Mouse (Mus musculus) intestine, embryonic 14.5 days (tissue): ENCODE data around the gene Pygo1. TPM values are rescaled to one million over a fixed set of nuclear protein-coding genes. Genes with fewer than 3 reads are reported as not detected.
A peak's percentile ranks its signal among the peaks of the same experiment; 100 is the strongest.

Experiments
- ATAC-seq: fragments of 200-750 bp; cut with Nextera tagmentation; replicated peaks from 2 replicates; pipeline ENCODE4 v1.8.0; 2017; ENCODE audit warnings: low read depth, moderate number of reproducible peaks, moderate TSS enrichment, moderate library complexity; ENCODE audit not compliant: low FRiP score, low TSS enrichment
- DNase-seq: peaks from one replicate; pipeline ENCODE4 v3.0.0-alpha.2; 2018; ENCODE audit warnings: low spot score
- H3K27ac ChIP-seq: fragments of 300-500 bp; sonication (generic); 2 replicates; pipeline ENCODE4 v1.5.1; 2014; ENCODE audit warnings: low read depth, mild to moderate bottlenecking, control low read depth
- H3K27me3 ChIP-seq: fragments of 300-500 bp; sonication (generic); replicated peaks from 2 replicates; pipeline ENCODE4 v1.6.1; 2014; ENCODE audit warnings: low read length, control low read depth; ENCODE audit not compliant: control insufficient read depth, insufficient read depth
- H3K36me3 ChIP-seq: fragments of 300-500 bp; sonication (generic); 2 replicates; pipeline ENCODE4 v1.6.1; 2014; ENCODE audit warnings: low read length, control low read depth; ENCODE audit not compliant: control insufficient read depth, insufficient read depth
- H3K4me1 ChIP-seq: fragments of 300-500 bp; sonication (generic); replicated peaks from 2 replicates; pipeline ENCODE4 v1.6.1; 2014; ENCODE audit warnings: low read length, control low read depth, mixed read lengths; ENCODE audit not compliant: control insufficient read depth, insufficient read depth
- H3K4me2 ChIP-seq: fragments of 300-500 bp; sonication (generic); 2 replicates; pipeline ENCODE4 v1.6.1; 2014; ENCODE audit warnings: low read length
- H3K4me3 ChIP-seq: fragments of 300-500 bp; sonication (generic); 2 replicates; pipeline ENCODE4 v1.5.1; 2014; ENCODE audit warnings: low read depth, low read length, control low read depth, mixed read lengths
- H3K9ac ChIP-seq: fragments of 300-500 bp; sonication (generic); 2 replicates; pipeline ENCODE4 v1.6.1; 2014; ENCODE audit warnings: mild to moderate bottlenecking, low read length
- H3K9me3 ChIP-seq: fragments of 300-500 bp; sonication (generic); 2 replicates; pipeline ENCODE4 v1.6.1; 2016; ENCODE audit warnings: low read length, control low read depth; ENCODE audit not compliant: control insufficient read depth
- WGBS: fragments of 180-500 bp; shearing (Covaris S2); extraction: QIAGEN DNeasy Blood & Tissue Kit; methylation state at CpG from one replicate; pipeline ENCODE4 v1.1.7; 2014; 5-methylcytosine and 5-hydroxymethylcytosine counted together
- polyA plus RNA-seq: library from polyadenylated mRNA; unstranded; fragments of >200 nt; fragmentation: Nextera tagmentation; extraction: Ambion mirVana; gene quantifications from 2 replicates; pipeline ENCODE4 v1.2.1, GENCODE M21; 2014

Gene Pygo1
- polyA plus RNA-seq, 1 experiment from 2014 or later: 4.6 TPM

- DNase-seq: no peak
- WGBS: 71% methylated on average over 7 of the region's 7 CpGs
- ATAC-seq: no peak
These were observed 9.7 kb upstream of the Pygo1 start for GRCm38 (mm10) chr9:72915728-72916127.

GRCm38 (mm10) chr9:72923068-72923467, 2.4 kb upstream of the Pygo1 start:
- DNase-seq (no peak), ATAC-seq (no peak)
- H3K4me2 ChIP-seq: no peak overlapping the region
- 0 out of 2 replicates have a peak, but pooled peaks cover 3% of the 10 kb centered on the region for H3K36me3 ChIP-seq
- no peak overlapping the region for H3K27ac ChIP-seq
- peaks cover 8% of the 10 kb centered on the region for H3K4me1 ChIP-seq
- no peak overlapping the region for H3K9ac ChIP-seq
- H3K9me3 ChIP-seq: no peaks in the 10 kb centered on the region
- 89% methylated on average over 3 of the region's 3 CpGs for WGBS
- no peaks in the 10 kb centered on the region for H3K27me3 ChIP-seq
- no peak overlapping the region for H3K4me3 ChIP-seq

More at GRCm38 (mm10) chr9:72915728-72916127, 9.7 kb upstream of the Pygo1 start:
- no peaks in the 10 kb centered on the region for H3K4me1 ChIP-seq
- no peaks in the 10 kb centered on the region; the same call in 1 of the 2 replicates for H3K36me3 ChIP-seq
- H3K27ac ChIP-seq: no peak overlapping the region
- H3K27me3 ChIP-seq: no peaks in the 10 kb centered on the region
- no peak overlapping the region for H3K4me2 ChIP-seq
- H3K9me3 ChIP-seq: no peaks in the 10 kb centered on the region
- H3K9ac ChIP-seq: no peak overlapping the region
- no peak overlapping the region for H3K4me3 ChIP-seq

GRCm38 (mm10) chr9:72925935-72926258, 452 bp downstream of the Pygo1 start:
- Histone ChIP-seq H3K4me1 (peaks cover 8% of the 10 kb centered on the region), H3K36me3 (0 out of 2 replicates have a peak, but pooled peaks cover 3% of the 10 kb centered on the region), H3K9me3 (no peaks in the 10 kb centered on the region), H3K4me3 (peak overlapping the region; percentile 64), H3K27me3 (no peaks in the 10 kb centered on the region), H3K4me2 (peak overlapping the region; percentile 84), H3K9ac (peak overlapping the region; percentile 93), H3K27ac (peak overlapping the region; percentile 87)
- ATAC-seq: no peak
- peak; percentile 86 for DNase-seq
- WGBS: 2% methylated on average over 20 of the region's 20 CpGs

GRCm38 (mm10) chr9:72931166-72931790, 5.8 kb downstream of the Pygo1 start:
- Histone ChIP-seq H3K36me3 (0 out of 2 replicates have a peak, but pooled peaks cover 3% of the 10 kb centered on the region), H3K4me3 (no peak overlapping the region), H3K4me2 (no peak overlapping the region), H3K4me1 (peaks cover 8% of the 10 kb centered on the region), H3K9me3 (no peaks in the 10 kb centered on the region), H3K27me3 (no peaks in the 10 kb centered on the region), H3K27ac (no peak overlapping the region), H3K9ac (no peak overlapping the region)
- no peak for DNase-seq
- ATAC-seq: no peak
- WGBS: 82% methylated on average over 13 of the region's 13 CpGs

- no peak overlapping the region for H3K4me3 ChIP-seq
- H3K9me3 ChIP-seq: no peaks in the 10 kb centered on the region
- ATAC-seq (no peak), DNase-seq (no peak)
- no peak overlapping the region for H3K4me2 ChIP-seq
- no peak overlapping the region for H3K27ac ChIP-seq
- WGBS: 86% methylated on average over 4 of the region's 4 CpGs
- H3K9ac ChIP-seq: no peak overlapping the region
- no peaks in the 10 kb centered on the region for H3K4me1 ChIP-seq
- no peaks in the 10 kb centered on the region for H3K27me3 ChIP-seq
- no peaks in the 10 kb centered on the region for H3K36me3 ChIP-seq
These were observed 9.9 kb downstream of the Pygo1 start for GRCm38 (mm10) chr9:72935309-72935708.

- no peak overlapping the region for H3K27ac ChIP-seq
- DNase-seq: no peak
- H3K36me3 ChIP-seq: no peaks in the 10 kb centered on the region
- no peaks in the 10 kb centered on the region for H3K27me3 ChIP-seq
- no peak overlapping the region for H3K4me2 ChIP-seq
- no peak for ATAC-seq
- WGBS: 82% methylated on average over 2 of the region's 2 CpGs
- no peak overlapping the region for H3K4me3 ChIP-seq
- H3K4me1 ChIP-seq: no peaks in the 10 kb centered on the region
- H3K9ac ChIP-seq: no peak overlapping the region
- H3K9me3 ChIP-seq: no peaks in the 10 kb centered on the region
These were observed 10.9 kb downstream of the Pygo1 start for GRCm38 (mm10) chr9:72936301-72936700.

- H3K9me3 ChIP-seq: no peaks in the 10 kb centered on the region
- no peak overlapping the region for H3K27ac ChIP-seq
- H3K4me2 ChIP-seq: no peak overlapping the region
- WGBS: 59% methylated on average over 3 of the region's 3 CpGs
- H3K4me1 ChIP-seq: no peaks in the 10 kb centered on the region
- no peak overlapping the region for H3K9ac ChIP-seq
- H3K27me3 ChIP-seq: no peaks in the 10 kb centered on the region
- peaks cover 25% of the 10 kb centered on the region for H3K36me3 ChIP-seq
- H3K4me3 ChIP-seq: no peak overlapping the region
- DNase-seq (no peak), ATAC-seq (no peak)
These were observed 18.0 kb downstream of the Pygo1 start for GRCm38 (mm10) chr9:72943424-72943823.

- 93% methylated on average over 13 of the region's 13 CpGs for WGBS
- no peak overlapping the region for H3K27ac ChIP-seq
- no peak overlapping the region for H3K4me3 ChIP-seq
- peaks cover 25% of the 10 kb centered on the region for H3K36me3 ChIP-seq
- no peaks in the 10 kb centered on the region for H3K27me3 ChIP-seq
- H3K4me2 ChIP-seq: no peak overlapping the region
- no peaks in the 10 kb centered on the region for H3K9me3 ChIP-seq
- ATAC-seq (no peak), DNase-seq (no peak)
- H3K4me1 ChIP-seq: no peaks in the 10 kb centered on the region
- no peak overlapping the region for H3K9ac ChIP-seq
These were observed 18.8 kb downstream of the Pygo1 start for GRCm38 (mm10) chr9:72944286-72944685.

- Histone ChIP-seq H3K9ac (no peak overlapping the region), H3K4me1 (no peaks in the 10 kb centered on the region), H3K27me3 (no peaks in the 10 kb centered on the region), H3K4me2 (no peak overlapping the region), H3K36me3 (peaks cover 25% of the 10 kb centered on the region), H3K27ac (no peak overlapping the region), H3K9me3 (no peaks in the 10 kb centered on the region), H3K4me3 (no peak overlapping the region)
- WGBS: 96% methylated on average over 1 of the region's 1 CpGs
- DNase-seq (no peak), ATAC-seq (no peak)
These were observed 21.6 kb downstream of the Pygo1 start for GRCm38 (mm10) chr9:72947010-72947409.
